Mouse (Mus musculus): ENCODE results near the gene Ube2k.

Ube2k gene

DNA sequence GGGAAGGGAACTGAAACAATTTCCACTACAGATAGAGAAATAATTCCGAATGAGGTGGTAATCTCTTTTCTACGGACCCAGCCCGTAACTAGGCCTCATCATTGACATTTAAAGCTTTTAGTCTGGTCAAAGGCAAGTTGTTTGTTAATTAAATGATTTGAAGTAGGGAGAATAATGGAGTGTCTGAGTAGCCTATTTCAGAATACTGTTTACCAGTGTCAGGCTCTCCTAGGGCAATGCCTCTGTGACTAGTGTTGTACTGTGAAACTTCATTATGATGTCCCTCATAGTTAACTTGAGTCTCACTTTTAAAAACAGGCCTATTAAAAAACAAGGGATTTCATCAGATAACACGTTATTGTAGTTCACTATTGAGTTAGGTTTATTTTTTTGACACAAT, 1.1 kb downstream of the Ube2k start:
- no peak for DNase-seq (ENCODE audit: low spot score in 2 of 2)

- no peak for DNase-seq (ENCODE audit: low spot score in 2 of 2)
Measured at GRCm38 (mm10) chr5:65538829-65539228, 1.8 kb downstream of the Ube2k start.

DNA sequence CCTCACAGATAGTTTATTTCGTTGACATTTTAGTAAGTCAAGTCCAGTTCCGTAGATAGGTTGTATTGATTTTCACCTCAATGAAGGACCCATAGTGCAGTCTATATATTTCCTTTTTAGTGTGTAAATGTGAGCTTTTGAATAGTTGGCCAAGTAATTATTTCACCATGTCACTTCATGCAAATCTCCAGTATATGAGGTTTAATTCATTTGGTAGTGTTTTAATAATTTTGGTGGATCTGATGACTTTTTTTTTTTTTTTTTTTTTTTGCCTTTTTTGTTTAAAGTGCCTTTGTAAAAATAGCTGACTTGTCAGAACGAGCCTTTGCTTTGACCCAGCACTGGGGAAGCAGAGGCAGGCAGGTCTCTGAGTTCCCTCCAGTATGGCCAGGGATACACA, 2.8 kb downstream of the Ube2k start:
- no peak for DNase-seq (ENCODE audit: low spot score in 2 of 2)

GRCm38 (mm10) chr5:65541889-65542288, 4.9 kb downstream of the Ube2k start:
- no peak for DNase-seq (ENCODE audit: low spot score in 2 of 2)

GRCm38 (mm10) chr5:65543491-65543890, 6.5 kb downstream of the Ube2k start:
- DNase-seq (ENCODE audit: low spot score in 2 of 2): no peak

DNA sequence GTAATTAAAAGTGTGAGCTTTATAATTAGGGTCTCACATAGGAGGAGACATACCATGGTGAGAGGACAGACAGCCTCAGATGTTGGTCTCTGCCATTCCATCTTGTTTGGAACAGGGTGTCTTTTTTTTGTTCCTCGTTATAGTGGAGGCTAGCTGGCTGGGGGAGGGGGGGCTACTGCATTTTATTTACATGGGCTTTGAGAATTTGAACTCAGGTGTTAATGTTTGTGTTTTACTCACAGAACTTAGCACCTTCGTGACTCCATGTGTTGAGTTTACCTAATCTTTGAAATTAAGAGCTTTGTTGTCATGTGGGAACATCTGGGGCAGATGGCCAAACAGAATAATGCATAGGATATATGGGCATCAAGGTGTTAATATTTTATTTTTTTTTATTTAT, 7.6 kb downstream of the Ube2k start:
- no peak for DNase-seq (ENCODE audit: low spot score in 2 of 2)

DNA sequence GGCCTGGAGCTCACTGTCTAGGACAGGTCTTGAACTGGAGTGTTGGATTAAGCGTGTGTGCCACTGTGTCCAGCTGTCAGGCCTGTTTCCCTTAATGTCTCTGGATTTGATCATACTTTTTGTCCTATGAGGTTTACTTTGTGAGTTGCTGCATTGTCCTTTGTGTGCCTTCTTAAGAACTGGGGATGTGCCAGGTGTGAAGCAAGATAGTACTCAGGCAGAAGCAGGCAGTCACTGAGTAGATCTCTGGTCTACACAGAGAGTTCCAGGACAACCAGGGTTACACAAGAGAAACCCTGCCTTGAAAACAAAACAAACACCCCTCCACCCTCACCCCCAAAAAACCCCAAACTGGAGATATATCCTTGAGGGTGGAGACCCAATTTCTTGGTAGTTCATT, 12.6 kb downstream of the Ube2k start:
- no peak for DNase-seq (ENCODE audit: low spot score in 2 of 2)

GRCm38 (mm10) chr5:65557109-65557508, 20.1 kb downstream of the Ube2k start:
- DNase-seq (ENCODE audit: low spot score in 2 of 2): no peak

- no peak for DNase-seq (ENCODE audit: low spot score in 2 of 2)
Measured at GRCm38 (mm10) chr5:65561125-65561893, 24.3 kb downstream of the Ube2k start.

- no peak for DNase-seq (ENCODE audit: low spot score in 2 of 2)
Measured at GRCm38 (mm10) chr5:65565486-65565885, 28.5 kb downstream of the Ube2k start.

DNA sequence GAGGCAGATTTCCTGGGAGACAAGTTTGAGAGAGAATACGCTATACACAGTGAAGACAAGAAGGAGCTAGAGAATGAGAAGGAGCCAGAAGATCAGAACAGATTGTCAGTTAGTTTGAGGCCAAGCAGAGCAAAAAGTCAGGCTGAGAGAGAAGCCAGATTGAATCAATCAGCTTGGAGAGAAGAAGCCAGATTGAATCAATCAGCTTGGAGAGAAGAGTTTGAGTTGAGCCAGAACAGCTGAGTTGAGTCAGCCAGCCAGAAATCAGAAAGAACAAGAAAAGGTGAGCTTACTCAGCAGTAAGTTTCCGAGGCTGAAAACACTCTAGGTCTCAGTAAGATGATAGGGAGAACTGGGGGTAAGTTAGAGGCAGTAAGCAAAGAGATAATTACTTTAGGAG, 37.8 kb downstream of the Ube2k start:
- DNase-seq (ENCODE audit: low spot score in 2 of 2): no peak

GRCm38 (mm10) chr5:65575896-65576295, 38.9 kb downstream of the Ube2k start:
- no peak for DNase-seq (ENCODE audit: low spot score in 2 of 2)

DNA sequence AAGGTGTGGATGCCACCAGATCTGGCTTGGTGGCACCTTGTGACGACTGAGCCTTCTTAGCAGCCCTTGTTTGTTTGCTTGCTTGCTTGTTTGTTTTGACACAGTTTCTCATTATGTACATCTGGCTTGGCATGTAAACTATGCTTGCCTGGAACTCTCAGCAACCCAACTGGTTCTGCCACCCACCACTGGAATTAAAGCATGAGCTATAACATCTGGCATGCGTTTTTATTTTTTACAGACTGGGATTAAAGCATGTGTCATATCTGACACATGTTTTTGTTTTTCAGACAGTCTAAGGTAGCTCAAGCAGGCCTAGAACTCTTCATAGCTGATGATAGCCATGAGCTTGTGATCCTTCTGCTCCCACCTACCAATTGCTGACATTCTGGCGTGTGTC, 41.5 kb downstream of the Ube2k start:
- DNase-seq (ENCODE audit: low spot score in 2 of 2): no peak

DNA sequence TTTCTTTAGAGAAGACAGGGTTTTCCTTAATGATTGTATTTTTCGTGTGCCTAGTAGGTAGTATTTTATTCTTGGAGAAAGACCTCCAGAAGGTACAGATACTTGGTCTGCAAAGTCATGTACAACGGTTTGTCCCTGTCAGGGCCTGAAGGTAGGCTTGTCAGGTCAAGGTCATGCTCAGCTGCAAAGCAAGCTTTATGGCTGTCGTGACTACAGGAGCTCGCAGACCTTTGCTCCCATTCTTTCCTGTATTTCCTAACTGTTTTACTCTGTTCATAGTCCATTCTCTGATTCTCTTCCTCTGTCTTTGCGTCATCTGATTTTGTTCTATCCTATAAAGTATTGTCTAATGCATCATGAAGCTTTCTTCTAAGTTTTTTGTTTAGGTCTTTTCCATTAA, 49.3 kb downstream of the Ube2k start:
- no peak for DNase-seq (ENCODE audit: low spot score in 2 of 2)

DNA sequence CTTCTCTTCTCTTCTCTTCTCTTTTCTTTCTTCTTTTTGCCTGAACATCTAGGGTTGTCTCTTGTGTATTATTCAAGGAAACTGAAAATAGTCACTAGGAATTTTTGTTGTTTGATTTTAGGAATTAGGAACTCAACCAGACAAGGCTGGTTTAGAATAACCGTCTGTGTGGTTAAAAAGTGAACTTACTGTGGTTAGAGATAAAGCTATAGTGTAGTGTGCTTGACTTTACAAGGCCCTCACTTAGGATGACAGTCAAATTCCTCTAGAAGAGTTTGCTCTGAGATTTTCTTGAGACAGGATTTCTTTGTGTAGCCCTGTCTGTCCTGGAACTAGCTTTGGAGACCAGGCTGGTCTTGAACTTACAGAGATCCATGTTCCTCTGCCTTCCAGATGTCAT, 53.2 kb downstream of the Ube2k start:
- no peak for DNase-seq (ENCODE audit: low spot score in 2 of 2)

DNA sequence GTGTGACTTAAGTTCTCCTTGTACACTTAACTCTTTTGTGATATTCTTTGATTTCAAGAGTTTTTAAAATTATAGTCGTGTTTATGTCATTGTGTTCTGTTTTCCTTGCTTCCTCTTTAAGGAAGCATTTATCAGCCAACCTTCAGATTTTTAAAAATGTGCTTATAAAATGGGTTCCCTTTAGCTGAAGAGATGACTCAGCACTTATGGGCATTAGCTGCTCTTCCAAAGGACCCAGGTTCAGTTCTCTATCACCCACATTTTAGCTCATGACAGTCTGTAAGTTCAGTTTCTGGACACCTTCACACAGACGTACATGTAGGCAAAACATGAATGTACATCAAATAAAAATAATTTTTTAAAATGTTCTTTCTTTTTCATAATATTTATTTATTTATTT, 55.4 kb downstream of the Ube2k start:
- DNase-seq (ENCODE audit: low spot score in 2 of 2): no peak

- no peak for DNase-seq (ENCODE audit: low spot score in 2 of 2)
Measured at GRCm38 (mm10) chr5:65599681-65600080, 62.6 kb downstream of the Ube2k start.

GRCm38 (mm10) chr5:65606820-65607219, 69.8 kb downstream of the Ube2k start:
- no peak for DNase-seq (ENCODE audit: low spot score in 2 of 2)

- no peak for DNase-seq (ENCODE audit: low spot score in 2 of 2)
Measured at GRCm38 (mm10) chr5:65609769-65610168, 72.7 kb downstream of the Ube2k start.

DNA sequence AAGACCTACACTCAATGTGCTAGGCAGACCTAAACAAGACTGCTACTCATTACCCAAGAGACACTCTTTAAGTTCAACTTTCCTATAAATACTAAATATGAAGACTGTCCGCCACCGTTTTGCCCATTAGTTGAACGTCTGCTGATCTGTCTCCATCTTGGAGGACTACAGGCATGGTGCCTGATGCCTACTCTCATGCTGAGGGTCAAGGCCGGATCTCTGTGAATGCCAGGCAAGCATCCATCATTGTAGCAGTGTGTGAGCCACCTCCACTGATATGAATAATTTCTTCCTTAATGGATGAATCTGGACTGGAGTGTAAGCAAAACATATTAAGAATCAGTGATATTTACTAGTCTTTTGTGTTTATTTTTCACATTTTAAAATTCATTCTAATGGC, 73.5 kb downstream of the Ube2k start:
- DNase-seq (ENCODE audit: low spot score in 2 of 2): no peak

GRCm38 (mm10) chr5:65613152-65613924, 76.3 kb downstream of the Ube2k start:
- no peak for DNase-seq (ENCODE audit: low spot score in 2 of 2)

GRCm38 (mm10) chr5:65624340-65624739, 87.3 kb downstream of the Ube2k start:
- no peak for DNase-seq (ENCODE audit: low spot score in 2 of 2)

- DNase-seq (ENCODE audit: low spot score in 2 of 2): no peak
Measured at GRCm38 (mm10) chr5:65638896-65639295, 101.9 kb downstream of the Ube2k start.
